Mouse (Mus musculus) thymus, adult 2 months (tissue): ENCODE data around the gene Vars. TPM values are rescaled to one million over a fixed set of nuclear protein-coding genes. Genes with fewer than 3 reads are reported as not detected.

Experiments
- DNase-seq: peaks from one replicate; pipeline ENCODE4 v3.0.0; 2021
- H3K27ac ChIP-seq: fragments of 200-500 bp; 2 replicates; pipeline ENCODE4 v1.5.1; 2012; ENCODE audit warnings: low read length, control low read depth; ENCODE audit not compliant: control insufficient read depth, insufficient read depth
- H3K27me3 ChIP-seq: fragments of 200-500 bp; 2 replicates; pipeline ENCODE4 v1.6.1; 2012; ENCODE audit warnings: mild to moderate bottlenecking, low read length, moderate library complexity, mixed read lengths; ENCODE audit not compliant: control insufficient read depth, insufficient read depth
- H3K36me3 ChIP-seq: fragments of 200-500 bp; 2 replicates; pipeline ENCODE4 v1.6.1; 2012; ENCODE audit warnings: mild to moderate bottlenecking, low read length, moderate library complexity; ENCODE audit not compliant: control insufficient read depth, insufficient read depth
- H3K4me1 ChIP-seq: fragments of 200-500 bp; replicated peaks from 2 replicates; pipeline ENCODE4 v1.6.1; 2012; ENCODE audit warnings: low read length; ENCODE audit not compliant: control insufficient read depth, insufficient read depth
- H3K4me3 ChIP-seq: fragments of 200-500 bp; 2 replicates; pipeline ENCODE4 v1.5.1; 2012; ENCODE audit warnings: mild to moderate bottlenecking, low read length, control low read depth, moderate library complexity; ENCODE audit not compliant: control insufficient read depth, insufficient read depth
- CTCF ChIP-seq: fragments of 200-500 bp; IDR thresholded peaks from 2 replicates; pipeline ENCODE4 v1.5.1; 2012; ENCODE audit warnings: mild to moderate bottlenecking, control low read depth, low read length, moderate library complexity, borderline replicate concordance; ENCODE audit not compliant: control insufficient read depth, poor library complexity, insufficient read depth; ENCODE audit errors: extremely low read depth
- POLR2A ChIP-seq: fragments of 200-500 bp; IDR thresholded peaks from 2 replicates; pipeline ENCODE4 v1.6.1; 2012; ENCODE audit warnings: mild to moderate bottlenecking, low read length, control low read depth, moderate library complexity; ENCODE audit not compliant: control insufficient read depth, poor library complexity, insufficient read depth; ENCODE audit errors: extremely low read depth
- WGBS: fragments of 180-500 bp; shearing (Covaris S2); methylation state at CpG from one replicate; pipeline ENCODE4 v1.1.7; 2018; 5-methylcytosine and 5-hydroxymethylcytosine counted together
- polyA plus RNA-seq: library from polyadenylated mRNA; depleted of rRNA; stranded (reverse); fragments of >200 nt; gene quantifications from 2 replicates; pipeline ENCODE4 v1.2.3, GENCODE M21; 2012; rRNA removed

Vars gene
- 404 and 545 TPM in 2 replicates for polyA plus RNA-seq

- H3K4me1 ChIP-seq, result peaks cover 38% of the 10 kb centered on the region
- H3K36me3 ChIP-seq, result peaks cover 22% of the 10 kb centered on the region
- peak; percentile 80 for DNase-seq
- no peaks in the 10 kb centered on the region for H3K27me3 ChIP-seq
- peak within 1 kb of the TSS; percentile 85 for H3K4me3 ChIP-seq
- TF ChIP-seq POLR2A (no peak), CTCF (no peak; the same call in 1 of the 2 replicates)
- peak within 1 kb of the TSS; percentile 90 for H3K27ac ChIP-seq
- under 1% methylated on average over 83 of the region's 83 CpGs for WGBS
Observed at GRCm38 (mm10) chr17:35000717-35001451, at the start of gene Vars. TSS of gene Vars (plus strand) at chr17:35000987.

- TF ChIP-seq POLR2A (no peak), CTCF (0 out of 2 replicates have a peak, but pooled peaks have one; percentile 33)
- DNase-seq, result no peak
- under 1% methylated on average over 29 of the region's 29 CpGs for WGBS
Observed at GRCm38 (mm10) chr17:34951636-34952377, 49.0 kb upstream of the Vars start.

DNA sequence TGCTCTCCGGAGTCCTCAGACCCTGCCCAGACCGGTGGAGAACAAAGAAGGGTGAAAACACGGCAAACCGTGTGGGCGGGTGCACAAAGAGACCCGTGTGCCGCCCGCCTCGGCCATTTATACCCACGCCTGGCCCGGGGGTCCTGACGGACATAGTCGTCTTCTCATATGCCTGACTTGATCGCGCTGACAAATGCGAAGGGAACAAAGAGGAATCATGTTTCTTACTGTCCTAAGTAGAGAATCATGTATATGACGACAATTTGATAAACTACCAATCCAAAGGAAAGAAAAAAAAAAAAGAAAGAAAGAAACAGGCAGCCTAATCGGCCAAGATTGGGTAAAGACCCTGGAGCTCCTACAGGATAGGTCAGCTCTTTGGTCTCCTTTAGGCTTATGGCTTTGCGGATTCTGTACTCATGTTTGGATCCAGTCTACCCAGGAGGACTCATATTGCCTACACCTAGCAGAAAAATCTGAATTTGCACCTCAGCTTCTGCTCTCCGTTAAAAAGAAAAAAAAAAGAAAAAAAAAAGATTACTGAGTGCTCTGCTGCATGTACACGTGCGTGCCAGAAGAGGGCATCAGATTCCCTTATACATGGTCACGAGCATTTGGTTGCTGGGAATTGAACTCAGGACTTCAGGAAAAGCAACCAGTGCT lies 48.3 kb upstream of the Vars start:
- peak overlapping the region; percentile 99 for H3K4me3 ChIP-seq
- H3K36me3 ChIP-seq, result no peaks in the 10 kb centered on the region
- DNase-seq, result peak; percentile 74
- peaks cover 5% of the 10 kb centered on the region for H3K4me1 ChIP-seq
- H3K27ac ChIP-seq, result 0 out of 2 replicates have a peak overlapping the region, but pooled peaks have one; percentile 6
- TF ChIP-seq CTCF, result no peak
- TF ChIP-seq POLR2A, result peak; percentile 79
- H3K27me3 ChIP-seq, result no peaks in the 10 kb centered on the region; the same call in 1 of the 2 replicates
- under 1% methylated on average over 23 of the region's 23 CpGs for WGBS

More at GRCm38 (mm10) chr17:34951636-34952377, 49.0 kb upstream of the Vars start:
- no peaks in the 10 kb centered on the region for H3K36me3 ChIP-seq
- peaks cover 5% of the 10 kb centered on the region for H3K4me1 ChIP-seq
- H3K4me3 ChIP-seq, result peak overlapping the region; percentile 99
- 0 out of 2 replicates have a peak overlapping the region, but pooled peaks have one; percentile 6 for H3K27ac ChIP-seq
- no peaks in the 10 kb centered on the region; the same call in 1 of the 2 replicates for H3K27me3 ChIP-seq

DNA sequence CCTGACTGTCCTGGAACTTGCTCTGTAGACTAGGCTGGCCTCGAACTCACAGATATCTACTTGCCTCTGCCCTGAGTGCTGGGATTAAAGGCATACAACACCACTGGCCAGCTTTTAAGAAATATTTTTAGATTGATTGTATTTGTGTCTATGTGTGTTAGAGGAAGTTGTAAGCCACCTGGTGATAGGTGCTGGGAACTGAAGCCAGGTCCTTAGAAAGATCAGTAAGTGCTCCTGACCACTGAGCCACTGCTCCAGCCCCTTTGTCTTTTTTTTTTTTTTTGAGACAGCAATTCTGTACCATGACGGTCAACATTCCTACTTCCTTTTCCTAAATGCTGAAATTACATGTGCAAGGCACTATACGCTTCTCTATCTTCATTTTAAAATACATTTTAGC lies 47.5 kb upstream of the Vars start:
- Histone ChIP-seq H3K4me1 (peaks cover 5% of the 10 kb centered on the region), H3K27ac (no peak overlapping the region), H3K27me3 (no peaks in the 10 kb centered on the region; the same call in 1 of the 2 replicates), H3K36me3 (no peaks in the 10 kb centered on the region), H3K4me3 (no peak overlapping the region)
- TF ChIP-seq POLR2A (no peak), CTCF (no peak)
- 88% methylated on average over 3 of the region's 3 CpGs for WGBS
- DNase-seq, result no peak

DNA sequence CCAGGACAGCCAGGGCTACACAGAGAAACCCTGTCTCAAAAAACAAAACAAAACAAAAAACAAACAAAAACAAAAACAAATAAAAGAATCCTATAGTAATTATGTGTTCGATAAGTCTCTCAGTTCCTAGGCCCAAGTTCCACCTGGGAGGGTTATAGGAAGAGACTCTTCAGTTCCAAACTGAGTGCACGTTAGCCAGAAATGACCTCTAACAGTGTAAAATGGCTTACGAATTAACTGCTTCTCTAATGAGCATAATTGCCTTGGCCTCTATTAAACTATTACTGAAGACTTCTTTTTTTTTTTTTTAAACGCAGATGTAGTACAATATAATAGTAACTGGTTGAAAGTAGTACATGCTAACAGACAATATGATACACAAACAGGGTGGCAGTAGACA lies 46.9 kb upstream of the Vars start:
- no peak for DNase-seq
- Histone ChIP-seq H3K4me3 (no peak overlapping the region), H3K27me3 (no peaks in the 10 kb centered on the region; the same call in 1 of the 2 replicates), H3K27ac (no peak overlapping the region), H3K4me1 (peaks cover 5% of the 10 kb centered on the region), H3K36me3 (no peaks in the 10 kb centered on the region)
- WGBS, result 95% methylated on average over 4 of the region's 4 CpGs
- TF ChIP-seq POLR2A (no peak), CTCF (no peak)

DNA sequence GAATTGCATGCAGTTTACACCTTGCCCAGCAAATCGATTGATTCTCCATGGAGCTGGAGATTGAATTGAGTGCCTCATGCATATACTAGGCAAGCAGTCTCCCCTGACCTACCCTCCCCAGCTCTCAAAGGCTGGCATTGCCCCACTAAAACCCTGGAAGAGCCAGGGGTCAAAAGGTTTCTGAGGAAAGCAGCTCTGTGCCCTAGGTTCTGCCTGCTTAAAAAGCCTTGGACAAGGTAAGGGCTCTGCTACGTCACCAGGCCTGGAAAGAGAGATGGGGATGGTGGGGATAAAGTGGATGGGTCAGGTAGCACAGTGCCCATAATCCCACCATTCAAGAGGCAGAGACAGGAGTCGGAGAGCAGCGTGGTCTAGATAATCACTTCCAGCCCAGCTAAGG lies 46.0 kb upstream of the Vars start:
- TF ChIP-seq CTCF (no peak), POLR2A (no peak)
- no peak overlapping the region for H3K4me3 ChIP-seq
- WGBS, result 96% methylated on average over 4 of the region's 4 CpGs
- no peak overlapping the region for H3K27ac ChIP-seq
- H3K4me1 ChIP-seq, result peaks cover 8% of the 10 kb centered on the region
- no peak for DNase-seq
- H3K36me3 ChIP-seq, result no peaks in the 10 kb centered on the region
- H3K27me3 ChIP-seq, result no peaks in the 10 kb centered on the region; the same call in 1 of the 2 replicates
